Mouse (Mus musculus): Measurements from ENCODE around the gene Net1. TPM values are rescaled to one million over a fixed set of nuclear protein-coding genes. Genes with fewer than 3 reads are reported as not detected.
"Not testable (repeated sequence)": the region's sequence is repeated elsewhere in the genome, so short reads cannot be mapped to it uniquely, and the experiment has no call there.

Gene Net1
- 23.2 and 36.6 TPM in 2 replicates for polyA plus RNA-seq (2012; rRNA removed)

GRCm38 (mm10) chr13:3917571-3918311 lies at the start of gene Net1, which contains the start of gene Tubal3:
Gene Net1 (minus strand): TSS chr13:3918220.
Gene Tubal3 (plus strand): TSS chr13:3918274.
- DNase-seq (ENCODE audit: low read depth) = no peak

DNA sequence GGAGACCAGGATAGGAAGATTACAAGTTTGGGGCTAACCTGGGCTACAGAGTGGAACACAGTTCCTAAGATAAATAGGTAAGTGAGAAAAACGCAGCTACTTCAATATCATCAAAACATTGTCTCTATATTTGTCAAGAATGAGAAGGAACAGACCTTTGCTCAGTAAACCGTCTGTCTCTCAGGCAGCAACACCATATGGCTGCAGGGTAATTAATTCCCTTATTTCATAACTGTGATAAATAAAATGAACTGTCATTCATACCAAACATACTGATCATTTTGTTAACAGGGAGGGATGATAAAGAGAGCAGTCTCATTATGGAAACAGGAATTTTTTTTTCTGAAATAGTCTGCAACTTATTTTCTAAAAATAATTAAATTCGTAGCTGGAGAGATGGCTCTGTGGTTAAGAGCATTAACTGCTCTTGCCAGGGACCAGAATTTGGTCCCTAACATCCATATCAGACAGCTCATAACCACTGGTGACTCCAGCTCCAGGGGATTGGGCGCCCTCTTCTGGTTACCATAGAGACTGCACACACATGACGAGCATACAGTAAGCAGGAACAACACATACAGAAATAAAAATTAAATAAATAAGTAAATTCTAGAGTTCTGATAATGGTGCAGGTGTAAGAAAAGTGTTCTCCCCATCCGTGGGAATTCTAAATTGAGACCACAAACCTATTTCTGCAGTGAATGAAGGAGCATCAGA lies 33.3 kb upstream of the Net1 start:
- DNase-seq (ENCODE audit: low read depth) = no peak

GRCm38 (mm10) chr13:3949477-3949876 lies 31.5 kb upstream of the Net1 start:
- DNase-seq (ENCODE audit: low read depth) = no peak

- no peak for DNase-seq (ENCODE audit: low read depth)
Measured at GRCm38 (mm10) chr13:3947267-3947666, 29.2 kb upstream of the Net1 start.

- DNase-seq (ENCODE audit: low read depth) = no peak
Measured at GRCm38 (mm10) chr13:3945249-3945648, 27.2 kb upstream of the Net1 start, which contains the start of gene Ucn3. Gene Ucn3 (minus strand): TSS chr13:3945349.

DNA sequence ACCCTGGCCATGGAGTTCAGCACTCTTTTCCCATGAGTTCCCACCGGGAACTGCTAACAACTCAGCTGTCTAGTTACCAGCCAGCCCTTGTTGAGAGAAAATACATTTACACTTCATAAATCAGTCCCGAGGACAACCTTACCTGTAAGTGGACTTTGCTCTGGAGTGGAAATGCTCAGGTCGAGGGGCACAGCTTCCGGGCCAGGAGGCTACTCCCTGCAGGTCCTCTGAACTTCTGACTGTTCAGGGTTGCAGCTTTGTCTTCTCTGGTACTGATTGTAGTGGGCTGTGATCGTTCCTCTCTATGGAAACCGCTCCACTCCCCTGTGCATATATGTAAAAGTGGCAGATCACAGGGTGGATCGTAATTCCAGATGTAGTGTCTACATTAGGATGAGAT lies 26.7 kb upstream of the Net1 start:
- no peak for DNase-seq (ENCODE audit: low read depth)

- DNase-seq (ENCODE audit: low read depth) = no peak
Measured at GRCm38 (mm10) chr13:3926046-3926445, 8.0 kb upstream of the Net1 start.

- DNase-seq (ENCODE audit: low read depth) = no peak
Measured at GRCm38 (mm10) chr13:3925632-3926031, 7.6 kb upstream of the Net1 start.

GRCm38 (mm10) chr13:3924483-3924882 lies 6.5 kb upstream of the Net1 start:
- DNase-seq (ENCODE audit: low read depth) = no peak

GRCm38 (mm10) chr13:3913504-3913903 lies 4.5 kb downstream of the Net1 start:
- DNase-seq (ENCODE audit: low read depth) = no peak

GRCm38 (mm10) chr13:3910356-3910755 lies 7.7 kb downstream of the Net1 start:
- no peak for DNase-seq (ENCODE audit: low read depth)

DNA sequence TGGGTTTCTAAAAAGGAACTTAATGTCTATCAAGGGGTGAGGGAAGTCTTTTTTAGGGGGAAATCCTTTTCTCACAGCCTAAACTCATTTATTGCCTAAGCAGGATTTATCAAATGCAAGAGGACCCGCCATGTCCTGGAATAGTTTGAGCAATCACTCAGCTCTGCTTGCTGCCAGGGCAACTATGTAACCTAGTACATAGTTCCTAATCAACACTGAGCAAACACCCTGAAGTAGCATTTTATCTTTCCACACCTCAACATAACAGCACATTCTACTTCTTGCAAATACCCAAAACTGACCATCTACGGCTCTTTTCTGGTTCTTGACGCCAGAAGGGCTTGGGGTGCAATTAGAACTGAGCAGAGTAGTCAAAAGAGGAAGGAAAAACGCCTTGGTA lies 9.8 kb downstream of the Net1 start:
- DNase-seq (ENCODE audit: low read depth) = no peak

- no peak for DNase-seq (ENCODE audit: low read depth)
Measured at GRCm38 (mm10) chr13:3907151-3907696, 10.8 kb downstream of the Net1 start.

- DNase-seq (ENCODE audit: low read depth) = no peak
Measured at GRCm38 (mm10) chr13:3899301-3899700, 18.7 kb downstream of the Net1 start.

- not testable (repeated sequence) for DNase-seq (ENCODE audit: low read depth)
Measured at GRCm38 (mm10) chr13:3898202-3898601, 19.8 kb downstream of the Net1 start.

GRCm38 (mm10) chr13:3896913-3897312 lies 21.1 kb downstream of the Net1 start:
- no peak for DNase-seq (ENCODE audit: low read depth)

DNA sequence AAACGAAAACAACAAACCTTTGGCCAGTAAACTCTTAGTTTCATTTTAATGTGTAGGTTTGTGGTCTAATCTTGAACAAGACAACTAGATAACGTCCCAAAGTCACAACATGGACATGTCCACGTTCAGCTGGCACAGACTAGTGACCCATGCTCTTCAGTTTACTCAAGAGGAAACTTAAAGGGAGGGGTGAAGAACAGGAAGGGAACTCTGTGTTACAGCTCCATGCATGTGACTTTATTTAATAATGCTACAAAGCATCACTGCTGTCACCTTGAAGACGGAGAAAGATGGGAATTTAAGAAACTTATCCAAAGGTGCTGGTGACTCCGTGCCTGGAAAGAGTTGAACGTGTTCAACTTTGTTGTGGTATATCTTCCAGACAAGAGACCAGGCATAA lies 22.0 kb downstream of the Net1 start:
- DNase-seq (ENCODE audit: low read depth) = no peak

GRCm38 (mm10) chr13:3895397-3895980 lies 22.5 kb downstream of the Net1 start:
- no peak for DNase-seq (ENCODE audit: low read depth)

- DNase-seq (ENCODE audit: low read depth) = no peak
Measured at GRCm38 (mm10) chr13:3894549-3894948, 23.5 kb downstream of the Net1 start.

DNA sequence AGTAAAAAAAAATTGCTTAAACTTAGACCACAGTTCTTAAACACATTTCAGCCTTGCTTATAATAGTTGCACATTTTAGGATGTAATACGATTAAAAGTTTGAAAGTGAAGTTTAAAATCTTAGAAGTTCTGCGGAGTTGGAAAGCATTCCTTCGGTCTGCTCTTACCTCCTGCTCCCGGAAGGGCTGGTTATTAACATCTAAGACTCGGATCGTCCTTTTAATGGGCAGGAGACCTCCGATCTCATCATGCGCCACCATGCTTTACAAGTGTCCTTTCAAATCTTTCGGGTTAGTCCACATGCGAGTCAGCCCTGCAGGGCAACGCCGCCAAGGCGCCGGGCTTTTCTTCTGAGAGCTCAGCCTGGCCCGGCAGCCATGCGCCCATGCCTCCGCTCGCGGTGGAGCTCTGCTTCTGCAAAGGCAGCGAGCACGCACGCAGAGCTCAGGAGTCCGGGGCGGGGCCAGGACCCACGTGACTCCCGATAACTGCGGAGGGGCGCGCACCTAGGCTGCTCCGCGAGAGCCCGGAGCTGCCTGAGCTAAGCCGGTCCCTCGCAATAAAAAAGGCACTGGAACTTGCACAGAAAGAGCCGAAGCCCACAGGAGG lies 24.8 kb downstream of the Net1 start:
- DNase-seq (ENCODE audit: low read depth) = no peak

- DNase-seq (ENCODE audit: low read depth) = no peak
Measured at GRCm38 (mm10) chr13:3892601-3893000, 25.4 kb downstream of the Net1 start.

DNA sequence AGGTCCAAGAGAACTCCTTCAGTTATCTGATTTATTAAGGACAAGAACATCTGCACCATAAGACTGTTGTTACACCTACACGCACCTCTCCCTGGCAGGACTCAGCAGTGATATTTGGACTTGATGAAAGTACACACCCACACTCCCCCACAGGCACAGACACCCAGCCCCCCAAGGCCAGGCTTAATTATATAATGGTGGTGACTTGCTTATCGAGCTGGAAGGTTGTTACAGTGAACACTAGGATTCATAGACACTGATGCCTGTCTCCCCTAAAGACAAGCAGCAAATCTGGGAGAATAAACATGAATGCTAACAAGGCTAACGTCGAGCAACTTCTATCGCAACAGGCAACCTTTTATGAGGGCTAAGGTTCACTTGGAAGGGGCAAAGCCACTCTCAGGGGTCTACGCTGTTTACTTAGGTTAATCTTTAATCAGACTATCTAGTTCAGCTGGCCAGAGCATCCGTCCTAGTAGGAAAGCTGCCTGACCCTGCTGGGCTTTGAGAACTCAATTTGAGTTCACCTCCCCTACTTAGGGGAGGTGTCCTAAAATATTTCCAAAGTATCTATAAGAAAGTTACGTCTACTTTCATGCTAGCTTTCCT lies 26.4 kb downstream of the Net1 start:
- peak; percentile 80 for DNase-seq (ENCODE audit: low read depth)

Data from gonadal fat pad, adult 2 months (tissue).